Mouse (Mus musculus) lung, postnatal 4 days (tissue): ENCODE data around the gene Txnrd2.

ENCODE experiments used
- DNase-seq, 2 experiments: peaks; one replicate each; pipeline ENCODE4 v3.0.0; 2021

Txnrd2 gene

GRCm38 (mm10) chr16:18453846-18454245, 27.7 kb downstream of the Txnrd2 start:
- DNase-seq: no peak

- DNase-seq: no peak
Observed at GRCm38 (mm10) chr16:18455407-18455806, 29.2 kb downstream of the Txnrd2 start.

- DNase-seq: no peak
Observed at GRCm38 (mm10) chr16:18458661-18459060, 32.5 kb downstream of the Txnrd2 start.

GRCm38 (mm10) chr16:18459335-18459954, 33.3 kb downstream of the Txnrd2 start:
- DNase-seq: peak; percentile 59 to 75

- peak; percentile 54 to 66 for DNase-seq
Observed at GRCm38 (mm10) chr16:18459955-18460370, 33.8 kb downstream of the Txnrd2 start.

DNA sequence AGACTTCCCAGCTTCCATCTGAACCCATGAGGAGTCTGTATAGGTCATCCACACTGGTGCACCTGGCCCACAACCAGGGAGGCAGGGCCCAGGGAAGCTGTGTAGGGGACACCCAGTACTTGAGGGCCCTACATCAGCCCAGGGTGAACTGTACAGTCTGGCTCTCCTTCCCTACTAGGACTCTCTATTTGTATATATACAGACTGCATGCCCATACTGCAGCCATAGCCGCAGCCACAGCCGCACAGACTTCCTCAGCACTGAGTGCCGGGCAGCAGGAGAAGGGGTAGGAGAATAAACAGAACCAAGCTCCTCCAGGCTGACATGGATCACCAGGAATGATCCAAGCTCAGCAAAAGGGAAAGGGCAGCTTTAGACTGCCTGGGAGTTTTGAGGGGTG, 34.6 kb downstream of the Txnrd2 start:
- DNase-seq: no peak

- no peak for DNase-seq
Observed at GRCm38 (mm10) chr16:18462031-18462430, 35.8 kb downstream of the Txnrd2 start.

- DNase-seq: peak; percentile 35 to 57
Observed at GRCm38 (mm10) chr16:18462598-18462997, 36.4 kb downstream of the Txnrd2 start.

DNA sequence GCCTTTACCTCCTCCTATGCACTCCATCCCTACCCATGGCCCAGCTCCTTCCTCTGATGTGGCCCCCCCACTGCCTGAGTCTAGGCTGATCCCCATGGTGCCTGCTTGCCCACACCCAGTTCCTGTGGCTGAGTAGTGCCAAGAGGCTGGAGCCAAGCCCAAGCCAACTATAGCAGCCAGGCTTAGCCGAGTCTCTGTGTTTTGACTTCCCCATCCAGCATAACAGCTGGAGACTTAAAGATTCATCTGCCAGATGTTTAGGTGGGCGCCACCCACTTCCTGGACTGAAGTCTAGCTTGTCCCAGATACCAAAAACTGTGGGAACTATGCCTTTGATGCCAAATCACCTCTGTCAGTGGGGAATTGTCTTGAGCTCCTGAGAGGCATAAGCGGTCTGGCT, 38.1 kb downstream of the Txnrd2 start:
- peak; percentile 46 to 73 for DNase-seq

DNA sequence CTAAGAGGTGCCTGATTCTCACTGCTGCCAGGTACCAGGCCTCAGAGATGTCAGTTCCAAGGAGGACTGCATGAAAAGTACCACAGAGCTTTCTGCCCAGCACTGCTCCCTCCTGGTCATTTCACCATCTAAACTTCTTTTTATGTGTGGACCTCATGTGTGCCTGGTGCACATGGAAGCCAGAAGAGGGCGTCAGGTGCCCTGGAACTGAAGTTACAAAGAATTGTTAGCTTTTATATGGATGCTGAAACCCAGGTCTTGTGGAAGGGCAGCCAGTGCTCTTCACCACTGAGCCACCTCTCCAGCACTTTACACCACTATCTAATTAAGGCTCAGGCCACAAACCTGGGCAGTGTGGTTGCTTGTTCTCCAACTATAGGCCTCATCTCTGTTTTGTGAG, 44.6 kb downstream of the Txnrd2 start:
- peak in 1 of 2 experiments; percentile 16 for DNase-seq

DNA sequence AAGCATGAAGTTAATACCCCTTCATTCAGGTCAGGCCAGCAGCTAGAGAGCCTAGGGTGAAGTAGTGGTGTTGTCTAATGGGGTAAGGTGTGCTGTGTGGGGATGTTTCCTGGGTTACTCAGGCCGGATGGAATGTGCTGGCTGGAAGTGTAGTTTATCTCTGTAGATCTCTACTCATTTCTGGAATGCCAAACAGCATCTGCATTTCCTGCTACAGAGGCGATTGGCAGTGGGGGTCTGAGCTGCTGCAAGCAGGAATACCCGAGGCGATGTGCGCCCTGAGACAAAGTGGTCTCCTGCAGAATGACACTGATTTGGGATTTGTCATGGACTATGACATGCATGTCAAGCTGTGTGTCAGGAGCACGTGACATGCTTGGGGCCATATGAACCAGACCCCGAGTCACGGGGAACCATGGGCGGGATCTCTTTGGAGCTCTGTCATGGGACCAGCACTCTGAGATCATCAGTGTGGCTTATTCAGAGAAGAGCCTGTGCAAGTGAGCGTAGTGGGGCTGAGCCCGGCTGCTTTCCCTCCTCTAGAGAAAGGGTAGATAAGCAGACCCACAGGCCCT, 45.3 kb downstream of the Txnrd2 start:
- peak in 1 of 2 experiments; percentile 24 for DNase-seq

- peak in 1 of 2 experiments; percentile 8 for DNase-seq
Observed at GRCm38 (mm10) chr16:18471976-18472375, 45.8 kb downstream of the Txnrd2 start.

DNA sequence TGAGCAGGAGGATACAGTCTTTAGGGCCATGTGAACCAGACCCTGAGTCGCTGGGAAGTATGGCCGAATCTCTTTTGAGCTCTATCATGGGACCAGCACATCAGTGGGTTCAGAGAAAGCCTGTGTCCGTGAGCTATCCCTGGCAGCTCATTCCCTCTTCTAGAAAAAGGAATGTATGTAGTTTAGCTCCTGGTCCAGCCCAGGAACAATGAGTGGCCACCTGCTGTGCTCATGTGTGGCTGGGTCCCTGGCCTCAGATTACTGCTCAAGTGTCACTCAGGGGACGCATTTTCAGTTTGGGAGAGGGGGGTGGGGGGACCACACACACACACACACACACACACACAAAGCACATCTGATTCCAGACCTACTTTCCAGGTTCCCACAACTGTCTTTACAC, 46.2 kb downstream of the Txnrd2 start:
- peak in 1 of 2 experiments; percentile 8 for DNase-seq

DNA sequence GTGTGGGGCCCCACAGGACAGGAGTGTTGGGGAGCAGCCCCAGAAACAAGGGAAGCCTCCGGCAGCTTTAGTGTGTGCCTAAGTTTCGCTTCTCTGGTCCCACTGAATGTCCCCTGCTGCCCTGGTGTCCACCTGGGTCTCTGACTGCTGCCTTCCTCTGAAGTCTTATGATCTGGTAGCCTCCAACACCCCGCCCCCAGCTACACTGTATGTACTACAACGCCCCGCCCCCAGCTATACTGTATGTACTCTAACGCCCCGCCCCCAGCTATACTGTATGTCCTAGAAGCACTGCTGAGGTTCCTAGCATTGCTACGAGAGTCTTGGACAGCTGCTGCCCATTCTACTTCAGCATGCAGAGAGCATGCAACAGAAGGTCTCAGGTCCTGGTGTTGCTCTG, 46.8 kb downstream of the Txnrd2 start:
- peak in 1 of 2 experiments; percentile 7 for DNase-seq

- peak in 1 of 2 experiments; percentile 16 for DNase-seq
Observed at GRCm38 (mm10) chr16:18474021-18474420, 47.8 kb downstream of the Txnrd2 start.

DNA sequence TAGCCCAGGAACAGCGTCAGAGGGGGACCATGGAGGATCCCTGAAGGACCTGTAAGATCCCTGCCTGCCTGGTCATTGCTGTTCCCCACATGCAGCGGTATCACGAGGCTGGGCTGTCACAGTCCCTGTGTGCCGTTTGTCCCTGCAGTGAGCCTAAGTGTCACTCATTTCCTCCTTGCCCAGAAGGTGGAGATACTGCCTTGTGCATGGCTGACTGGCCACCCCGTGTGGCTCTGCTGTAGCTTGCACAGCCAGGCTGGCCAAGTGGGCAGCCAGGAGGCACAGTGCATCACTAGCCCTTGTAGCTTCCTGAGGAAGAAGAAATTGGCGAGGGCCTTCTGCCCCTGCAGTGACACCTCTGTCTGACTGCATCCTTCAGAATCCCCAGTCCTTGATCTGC, 51.8 kb downstream of the Txnrd2 start:
- peak in 1 of 2 experiments; percentile 21 for DNase-seq

GRCm38 (mm10) chr16:18479667-18480066, 53.5 kb downstream of the Txnrd2 start:
- DNase-seq: no peak

DNA sequence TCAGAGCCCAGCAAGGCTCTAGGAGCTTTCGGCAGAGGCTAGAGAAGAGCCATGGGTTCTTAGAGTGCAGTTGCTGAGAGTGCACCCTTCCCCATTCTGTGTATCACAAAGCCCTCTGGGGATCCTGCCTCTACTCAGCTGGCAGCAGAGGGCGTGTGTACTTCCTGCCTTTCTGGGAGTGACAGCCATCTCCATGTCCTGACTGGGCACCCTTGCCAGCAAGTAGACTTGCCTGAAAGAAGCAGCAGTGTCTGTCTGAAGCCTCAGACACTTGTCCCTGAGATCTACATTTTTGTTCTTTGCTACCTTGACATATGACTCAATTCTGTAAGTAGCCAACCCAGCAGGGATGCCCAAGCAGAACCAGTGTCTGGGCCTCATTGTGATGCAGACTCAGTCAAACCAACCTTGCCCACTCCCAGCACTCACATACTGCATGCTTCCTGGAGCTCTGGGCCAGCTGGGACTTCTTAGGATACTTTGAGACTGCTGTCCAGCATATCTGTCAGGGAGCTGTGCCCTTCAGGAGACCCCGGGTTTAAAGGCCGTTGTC, 54.8 kb downstream of the Txnrd2 start:
- DNase-seq: no peak

DNA sequence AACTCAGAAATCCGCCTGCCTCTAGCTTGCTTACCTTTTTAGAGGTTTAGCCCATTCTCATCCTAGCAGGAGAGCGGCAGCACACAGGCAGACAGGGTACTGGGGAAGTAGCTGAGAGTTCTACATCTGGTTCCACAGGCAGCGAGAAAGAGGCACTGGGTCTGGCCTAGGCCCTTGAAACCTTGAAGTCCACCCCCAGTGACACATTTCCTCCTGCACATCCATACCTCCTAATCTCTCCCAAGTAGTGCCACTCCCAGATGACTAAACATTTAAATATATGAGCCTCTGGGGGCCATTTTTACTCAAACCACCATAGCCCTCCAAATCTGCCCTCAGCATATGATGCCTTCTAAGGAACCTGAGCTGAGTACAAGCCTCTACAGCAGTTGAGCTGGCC, 56.2 kb downstream of the Txnrd2 start:
- no peak for DNase-seq

GRCm38 (mm10) chr16:18483839-18484238, 57.7 kb downstream of the Txnrd2 start:
- no peak for DNase-seq

DNA sequence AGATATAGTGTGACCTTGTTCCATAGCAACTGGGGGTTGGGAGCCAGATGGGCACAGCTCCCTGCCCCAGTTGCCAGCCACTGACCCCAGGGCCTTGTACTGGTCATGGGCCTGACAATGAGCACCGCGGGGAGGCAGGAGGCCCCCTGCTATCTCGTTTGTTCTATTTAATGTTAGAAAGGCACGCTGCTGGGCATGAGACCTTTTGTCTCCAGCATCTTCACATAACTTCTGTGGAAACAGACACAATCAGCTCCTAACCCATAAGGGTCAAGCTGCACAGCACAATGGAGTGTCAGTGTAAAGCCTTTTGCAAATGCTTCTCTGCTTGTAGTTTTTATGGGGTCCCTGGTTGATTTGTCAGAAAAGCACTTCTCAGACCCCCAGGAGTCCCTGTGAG, 58.2 kb downstream of the Txnrd2 start:
- no peak for DNase-seq

DNA sequence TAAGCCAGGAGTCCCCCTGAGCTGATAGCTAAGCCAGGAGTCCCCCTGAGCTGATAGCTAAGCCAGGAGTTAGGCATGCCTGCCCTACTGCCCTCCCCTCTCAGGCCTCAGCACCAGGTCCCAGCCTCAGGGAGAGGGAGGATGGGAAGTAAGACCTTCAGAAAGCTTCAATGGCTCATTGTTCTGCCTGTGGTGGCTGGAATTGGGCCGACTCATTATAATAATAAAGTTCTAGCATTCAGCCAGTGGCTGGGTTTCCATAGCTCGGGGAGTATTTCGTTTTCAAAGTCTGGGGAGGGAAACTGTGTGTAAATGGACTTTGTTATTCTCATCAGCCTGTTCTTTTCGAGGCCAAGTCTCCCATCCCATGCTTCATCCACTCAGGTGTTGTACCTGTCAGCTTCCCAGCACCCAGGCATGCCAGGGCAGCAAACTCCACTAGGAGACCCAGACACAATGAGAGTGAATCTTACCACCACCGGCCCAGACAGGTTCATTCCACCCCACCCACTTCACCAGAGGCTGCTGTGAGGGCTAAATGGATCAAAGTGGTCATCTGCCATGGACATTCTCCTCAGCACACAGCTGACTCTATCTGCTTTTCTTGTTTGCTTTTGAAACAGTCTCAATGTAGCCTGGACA, 58.7 kb downstream of the Txnrd2 start:
- no peak for DNase-seq

DNA sequence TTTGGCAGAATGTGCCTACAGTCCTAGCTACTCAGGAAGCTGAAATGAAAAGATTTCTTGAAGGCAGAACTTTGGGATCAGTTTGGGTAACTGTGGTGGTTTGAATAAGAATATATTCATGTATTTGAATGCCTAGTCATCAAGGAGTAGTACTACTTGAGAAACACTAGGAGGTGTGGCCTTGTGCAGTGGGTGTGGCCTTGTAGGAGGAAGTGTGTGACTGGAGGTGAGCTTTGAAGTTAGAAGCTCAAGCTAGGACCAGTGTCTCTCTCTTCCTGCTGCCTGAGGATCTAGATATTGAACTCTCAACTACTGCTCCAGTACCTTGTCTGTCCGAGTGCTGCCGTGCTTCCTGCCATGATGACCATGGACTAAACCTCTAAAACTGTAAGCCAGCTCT, 59.9 kb downstream of the Txnrd2 start:
- no peak for DNase-seq

DNA sequence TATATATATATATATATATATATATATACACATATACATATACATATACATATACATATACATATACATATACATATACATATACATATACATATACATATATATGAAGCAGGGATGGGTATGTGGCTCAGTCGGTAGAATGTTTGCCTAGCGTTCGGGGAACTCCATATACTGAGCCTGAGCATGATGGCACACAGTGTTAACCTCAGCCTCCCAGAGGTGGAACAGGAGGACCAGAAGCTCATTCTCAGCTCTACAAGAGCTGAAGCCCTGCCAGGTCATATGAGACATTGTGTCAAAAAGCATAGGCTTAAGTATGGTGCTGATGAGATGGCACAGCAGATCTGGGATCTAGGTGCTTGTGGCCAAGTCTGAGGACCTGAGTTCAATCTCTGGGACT, 64.1 kb downstream of the Txnrd2 start:
- DNase-seq: no peak
